Mouse (Mus musculus) NIH3T3 (cell line): ENCODE results near the gene Tas2r135.
A peak's percentile ranks its signal among the peaks of the same experiment; 100 is the strongest.

ENCODE experiments used
- DNase-seq: peaks from one replicate; pipeline ENCODE4 v3.0.0-alpha.2; 2012; ENCODE audit warnings: low read depth

The Tas2r135 gene

DNA sequence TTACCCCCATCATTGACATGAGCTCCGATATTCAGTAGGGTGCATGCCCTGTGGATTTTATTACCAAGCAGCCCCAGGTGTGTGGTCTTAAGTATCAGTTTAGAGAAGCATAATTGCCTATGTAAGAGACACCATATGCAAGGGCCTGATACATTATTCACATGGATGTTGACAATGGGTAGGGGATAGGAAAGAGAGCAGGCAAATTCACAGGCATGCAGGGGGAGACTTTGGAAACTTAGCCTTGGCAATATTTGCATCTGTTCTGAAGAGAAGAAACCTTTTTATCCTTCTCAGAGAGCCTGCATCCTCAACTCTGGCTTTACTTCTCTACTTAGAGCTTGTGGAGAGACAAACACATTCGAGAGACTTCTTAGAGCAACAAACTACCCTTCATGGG is at the start of gene Tas2r135:
TSS of gene Tas2r135 (plus strand) at position 301 of the 400 bp plus-strand sequence.
- DNase-seq, result no peak

DNA sequence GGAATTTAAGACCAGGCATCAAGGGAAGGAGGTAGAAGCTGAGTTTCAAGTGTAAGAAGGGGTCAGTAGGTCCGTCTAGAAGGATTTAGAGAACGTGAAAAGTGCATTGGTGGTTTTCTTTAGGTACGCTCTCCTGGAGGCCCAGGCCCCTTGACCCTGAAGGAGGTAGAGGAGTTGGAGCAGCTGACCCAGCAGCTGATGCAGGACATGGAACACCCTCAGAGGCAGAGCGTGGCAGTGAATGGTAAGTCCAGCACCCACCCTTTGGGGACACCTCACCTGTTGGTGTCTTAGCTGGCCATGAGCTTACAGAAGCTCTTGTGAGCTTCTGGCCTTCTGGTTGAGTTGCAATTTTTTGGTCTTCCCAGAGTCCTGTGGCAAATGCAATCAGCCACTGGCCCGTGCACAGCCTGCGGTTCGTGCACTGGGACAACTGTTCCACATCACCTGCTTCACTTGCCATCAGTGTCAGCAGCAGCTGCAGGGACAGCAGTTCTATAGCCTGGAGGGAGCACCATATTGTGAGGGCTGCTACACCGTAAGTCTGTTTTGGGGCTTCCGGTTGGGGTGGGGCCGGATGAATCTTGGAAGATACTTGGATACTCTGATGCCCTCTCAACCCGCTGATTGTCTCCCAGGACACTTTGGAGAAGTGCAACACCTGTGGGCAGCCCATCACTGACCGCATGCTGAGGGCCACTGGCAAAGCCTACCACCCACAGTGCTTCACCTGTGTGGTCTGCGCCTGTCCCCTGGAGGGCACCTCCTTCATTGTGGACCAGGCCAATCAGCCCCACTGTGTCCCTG is 49.2 kb upstream of the Tas2r135 start:
- no peak for DNase-seq

DNA sequence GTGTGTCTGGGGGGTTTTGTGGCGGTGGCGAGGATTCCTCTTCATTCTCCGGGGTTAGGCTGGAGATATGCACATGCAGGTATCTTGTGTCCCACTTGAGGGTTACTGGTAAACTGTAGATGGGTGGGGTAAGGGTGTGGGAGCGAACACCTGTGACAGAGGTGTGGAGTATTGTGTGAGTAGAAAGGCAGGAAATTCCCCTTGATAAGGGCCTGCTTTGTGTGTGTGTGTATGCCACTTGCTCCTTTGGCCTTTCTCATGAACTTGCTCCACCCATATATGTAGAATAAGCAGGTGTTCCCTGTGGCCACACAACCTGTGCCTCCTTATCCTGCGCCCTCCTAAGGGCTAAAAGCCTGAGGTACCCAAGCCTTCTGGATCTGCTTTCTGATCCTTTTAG is 48.3 kb upstream of the Tas2r135 start:
- DNase-seq, result no peak

DNA sequence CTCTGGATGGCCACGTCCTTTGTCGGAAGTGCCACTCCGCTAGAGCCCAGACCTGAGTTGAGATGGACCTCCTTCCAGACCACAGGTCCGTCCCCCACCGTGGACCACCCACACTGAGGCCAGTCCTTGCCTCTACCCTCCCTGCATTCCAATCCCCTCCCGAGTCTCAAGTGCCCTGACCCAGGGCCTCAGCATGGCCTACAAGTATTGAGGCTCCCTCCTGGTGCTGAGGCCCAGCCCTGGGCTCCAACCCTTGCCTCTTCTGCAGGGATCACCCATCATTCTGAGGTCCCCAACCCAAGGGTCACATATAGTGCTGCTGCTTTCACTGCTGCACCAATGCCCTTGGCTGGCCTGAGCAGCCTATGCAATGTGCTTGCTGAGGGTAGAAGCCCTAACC is 47.3 kb upstream of the Tas2r135 start:
- DNase-seq, result no peak

DNA sequence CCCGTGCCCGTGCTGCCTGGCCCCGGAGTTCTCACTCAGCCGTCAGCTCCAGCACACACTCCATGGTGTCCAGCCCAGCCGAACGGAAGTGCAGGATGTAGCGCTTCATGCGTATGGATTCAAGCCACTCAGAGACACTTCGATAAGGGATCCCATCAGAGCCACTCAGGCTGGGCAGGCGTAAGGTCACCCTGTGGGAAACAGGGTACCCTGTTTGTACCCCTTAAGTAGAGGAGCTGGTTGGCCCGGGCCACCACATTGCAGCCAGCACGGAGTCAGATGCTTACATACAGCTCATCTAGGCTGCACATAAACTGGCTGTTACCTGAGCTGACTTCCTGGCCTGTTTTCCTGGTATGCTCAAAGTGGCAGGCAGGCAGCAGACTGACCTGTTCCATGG is 46.3 kb upstream of the Tas2r135 start:
- DNase-seq, result no peak

DNA sequence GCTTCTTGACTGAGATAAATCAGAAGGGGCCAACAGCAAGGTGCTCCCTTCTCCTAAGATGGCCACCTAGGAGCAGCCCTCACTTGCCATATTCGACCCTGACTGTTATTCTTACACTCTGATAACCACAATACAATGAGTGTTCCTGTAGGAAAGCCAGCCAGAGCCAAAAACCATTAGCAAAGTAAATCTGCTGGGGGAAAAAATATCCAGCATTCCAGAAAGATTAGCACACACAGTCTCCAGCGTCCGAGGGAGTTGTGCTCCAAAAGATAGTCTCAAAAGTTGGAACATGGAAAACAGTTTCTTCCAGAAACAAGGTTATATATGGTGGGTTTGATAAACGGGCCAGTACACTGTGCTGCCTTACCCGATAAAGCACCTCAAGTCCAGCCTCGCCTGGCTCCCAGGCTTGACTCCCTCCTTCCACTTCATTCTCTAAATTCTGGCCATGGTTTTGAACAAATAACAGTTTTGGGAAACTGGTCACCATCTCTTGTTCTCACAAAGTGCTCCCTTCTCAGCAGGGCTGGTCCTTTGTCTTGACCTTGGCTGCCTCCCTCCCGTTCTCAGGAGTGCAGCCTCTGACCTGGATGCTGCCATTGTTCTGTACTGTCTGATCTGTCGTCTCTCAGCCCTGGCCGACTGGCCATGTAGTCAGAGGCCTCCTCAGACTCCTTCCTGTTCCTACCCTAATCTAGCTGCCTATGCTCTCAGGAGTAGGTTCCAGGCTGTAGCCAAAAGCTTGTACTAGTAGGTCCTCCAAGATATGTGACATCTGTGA is 45.7 kb upstream of the Tas2r135 start:
- DNase-seq, result peak; percentile 80

DNA sequence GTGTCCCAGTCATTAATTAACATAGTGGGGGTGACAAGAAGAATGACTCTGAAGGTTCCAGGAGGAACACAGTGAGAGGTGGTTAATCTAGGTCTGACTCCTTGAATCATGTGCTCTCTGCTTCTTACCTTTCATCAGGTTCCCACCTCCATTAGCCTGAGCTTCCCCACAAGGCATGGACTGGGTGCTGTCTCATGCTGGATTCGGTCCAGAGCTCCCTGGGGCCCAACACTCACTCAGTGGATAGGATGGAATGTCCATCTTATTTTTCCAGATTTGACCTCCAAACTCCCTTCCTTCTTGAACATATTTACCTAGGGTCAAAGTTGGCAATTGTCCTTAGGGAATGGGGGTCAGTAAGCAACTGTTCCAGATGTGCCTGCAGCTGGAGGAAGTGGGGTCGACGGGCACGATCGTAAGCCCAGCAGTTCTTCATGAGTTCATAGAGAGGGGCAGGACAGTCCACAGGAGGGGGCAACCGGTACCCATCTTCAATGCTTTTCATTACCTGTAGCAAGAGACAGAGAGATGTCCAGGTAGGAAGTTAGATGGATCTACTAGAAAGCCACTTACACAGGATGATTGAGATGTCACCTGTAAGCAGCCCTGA is 44.9 kb upstream of the Tas2r135 start:
- DNase-seq, result peak; percentile 46

DNA sequence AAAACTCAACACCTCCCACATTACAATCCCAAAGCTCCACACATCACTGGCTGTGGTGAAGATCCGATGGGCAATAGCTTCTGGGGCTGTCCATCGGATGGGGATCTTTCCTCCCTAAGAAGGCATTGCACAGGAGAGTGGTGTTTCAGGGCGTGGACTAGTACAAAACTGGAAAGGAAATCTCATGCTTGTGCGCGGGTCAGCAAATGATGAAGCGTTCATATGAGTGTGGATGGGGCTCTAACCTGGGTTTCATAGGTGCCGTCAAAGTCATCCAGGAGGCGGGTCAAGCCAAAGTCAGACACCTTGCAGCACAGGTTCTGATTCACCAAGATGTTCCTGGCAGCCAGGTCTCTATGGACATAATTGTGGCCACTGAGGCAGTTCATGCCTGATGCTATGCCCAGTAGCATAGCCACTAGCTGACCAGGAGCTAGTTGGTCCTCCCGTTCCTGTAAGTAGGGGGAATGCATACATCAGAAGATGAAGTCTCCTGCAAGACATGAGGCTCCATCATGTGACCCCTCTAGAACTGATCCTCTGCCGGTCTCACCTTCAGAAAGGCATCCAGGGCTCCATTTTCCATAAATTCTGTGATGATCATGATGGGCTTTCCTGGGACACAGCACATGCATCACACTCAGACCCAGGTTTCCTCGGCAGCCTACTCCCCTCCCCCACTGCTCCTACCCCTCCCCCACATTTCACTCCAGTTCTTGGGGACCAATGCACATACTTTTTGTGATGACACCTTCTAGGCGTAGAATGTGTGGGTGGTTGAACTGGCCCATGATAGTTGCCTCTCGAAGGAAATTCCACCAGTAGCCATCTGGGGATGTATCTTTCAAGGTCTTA is 44.0 kb upstream of the Tas2r135 start:
- DNase-seq, result peak; percentile 36

DNA sequence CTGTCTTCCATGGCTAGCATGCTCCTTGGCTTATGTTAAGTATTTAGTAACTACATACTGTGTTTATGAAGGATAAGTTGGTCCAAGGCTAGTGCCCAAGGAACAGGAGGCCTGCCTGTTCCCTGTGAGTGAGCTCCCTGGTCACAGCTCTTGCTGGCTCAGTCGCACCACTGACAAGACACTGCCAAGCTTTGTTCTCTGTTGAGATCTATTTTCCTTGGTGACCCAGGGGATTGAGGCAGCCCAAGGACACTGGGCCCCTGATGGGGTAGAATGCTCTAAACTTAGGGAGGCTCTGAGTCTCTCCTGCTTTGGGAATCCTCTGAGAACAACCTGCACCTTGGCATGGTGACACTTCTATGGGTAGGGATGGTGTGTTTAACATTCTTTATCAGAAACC is 43.2 kb upstream of the Tas2r135 start:
- peak; percentile 40 for DNase-seq

DNA sequence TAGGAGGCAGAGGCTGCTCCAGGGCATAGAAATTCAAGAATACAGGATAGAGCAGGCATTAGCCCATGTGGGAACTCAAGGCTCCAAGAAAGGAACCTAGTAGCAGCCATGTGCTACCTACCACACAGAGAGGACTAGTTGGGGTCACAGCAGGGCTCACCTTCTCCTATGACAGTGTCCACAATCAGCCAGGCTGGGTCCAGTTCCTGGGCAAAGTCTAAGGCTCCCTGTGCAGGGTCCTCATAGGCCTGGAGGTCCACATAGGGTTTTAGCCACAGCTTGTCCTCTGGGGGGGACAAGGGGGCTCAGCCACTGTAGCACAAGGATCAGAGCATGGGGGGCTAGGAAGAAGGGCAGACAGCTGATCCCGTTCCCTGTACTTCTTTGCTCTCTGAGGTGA is 42.7 kb upstream of the Tas2r135 start:
- no peak for DNase-seq

DNA sequence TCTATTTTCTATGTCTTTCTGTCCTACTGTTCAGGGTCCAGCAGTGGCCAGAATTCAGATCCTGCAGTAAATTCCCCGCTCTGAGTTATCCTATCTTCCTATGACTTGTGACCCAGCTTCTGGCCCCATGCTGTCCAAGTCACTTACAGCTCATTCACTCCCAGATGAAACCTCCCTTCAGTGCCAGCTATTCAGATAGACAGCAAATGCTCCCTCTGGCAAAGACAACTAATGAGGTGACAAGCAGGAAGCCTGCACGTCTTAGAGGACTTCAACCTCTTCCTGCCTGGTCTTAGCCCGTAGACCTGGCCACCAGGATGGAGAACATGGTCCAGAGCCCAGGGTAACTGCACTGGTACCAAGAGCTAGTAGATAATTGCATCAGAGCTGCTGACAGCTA is 42.3 kb upstream of the Tas2r135 start:
- DNase-seq, result no peak

DNA sequence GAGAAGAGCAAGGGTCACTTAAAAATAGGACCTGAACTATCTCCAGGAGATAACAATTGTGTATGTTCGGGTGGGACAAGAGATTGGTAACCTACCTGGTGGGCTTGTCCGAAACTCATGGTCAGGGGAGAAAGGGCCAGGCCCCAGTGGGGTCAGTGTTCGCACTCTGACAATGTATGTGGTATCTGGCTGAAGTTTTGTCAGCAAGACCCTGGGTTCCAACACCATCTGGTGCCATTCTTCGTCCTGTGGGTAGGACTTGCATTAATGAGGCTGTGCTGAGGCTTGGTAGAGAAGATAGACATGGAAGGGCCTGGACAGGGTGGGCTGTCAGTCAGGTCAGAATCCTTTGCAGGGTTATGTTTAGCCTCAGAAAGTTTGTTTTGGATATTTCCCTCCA is 41.2 kb upstream of the Tas2r135 start:
- no peak for DNase-seq

DNA sequence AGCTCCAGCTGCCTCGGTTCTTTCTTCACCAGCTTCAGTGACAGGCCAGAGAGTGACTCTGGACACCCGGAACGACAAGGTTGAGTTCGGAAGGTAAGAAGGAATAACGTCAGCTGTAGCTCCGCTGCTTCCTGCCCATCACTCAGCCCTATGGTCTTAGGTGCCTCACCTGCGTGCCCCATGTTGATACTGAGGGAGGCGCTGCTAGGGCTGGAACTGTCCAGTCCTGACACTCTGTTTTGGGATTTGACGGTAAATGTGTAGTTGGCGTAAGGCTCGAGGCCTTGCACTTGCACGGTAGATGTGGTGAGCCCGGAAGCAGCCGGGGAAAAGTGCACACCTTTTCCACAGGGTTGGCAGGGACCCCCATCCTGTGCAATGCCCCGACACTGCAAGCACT is 40.6 kb upstream of the Tas2r135 start:
- no peak for DNase-seq

DNA sequence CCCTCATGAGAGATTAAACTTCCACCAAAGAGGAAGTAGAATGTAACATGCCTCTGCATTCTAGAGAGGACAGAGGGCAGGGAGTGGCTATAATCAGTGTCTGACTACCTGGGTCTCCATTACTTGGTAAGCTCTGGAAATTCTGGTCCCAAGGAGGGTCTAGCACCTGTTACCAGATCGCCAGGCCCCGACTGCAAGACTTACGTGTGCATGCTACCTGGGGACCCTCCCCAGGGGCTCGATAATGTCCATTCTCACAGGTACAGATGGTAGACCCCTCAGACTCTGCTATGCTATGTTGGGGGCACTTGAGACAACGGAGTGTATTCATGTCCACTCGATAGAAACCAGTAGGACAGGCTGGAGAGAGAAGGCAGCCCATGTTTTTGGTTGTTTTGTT is 40.0 kb upstream of the Tas2r135 start:
- DNase-seq, result no peak

DNA sequence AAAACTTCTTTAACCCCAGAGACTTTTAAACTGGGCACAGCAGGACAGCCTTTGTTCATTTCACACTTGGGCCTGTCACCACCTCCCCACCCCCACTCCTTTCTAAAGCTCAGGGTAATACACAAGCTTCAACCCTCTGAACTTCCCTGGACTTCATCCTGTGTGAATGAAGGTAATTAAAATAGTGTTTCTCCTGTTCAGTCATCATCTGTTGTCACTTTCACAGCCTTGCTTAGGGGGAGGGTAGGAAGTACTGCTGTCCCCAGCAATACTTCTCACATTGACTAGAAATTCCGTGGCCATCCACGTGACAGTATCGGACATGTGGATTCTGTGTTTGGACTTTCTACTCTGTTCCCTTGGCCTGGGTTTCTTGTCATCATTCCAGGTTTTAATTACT is 35.4 kb upstream of the Tas2r135 start:
- no peak for DNase-seq

DNA sequence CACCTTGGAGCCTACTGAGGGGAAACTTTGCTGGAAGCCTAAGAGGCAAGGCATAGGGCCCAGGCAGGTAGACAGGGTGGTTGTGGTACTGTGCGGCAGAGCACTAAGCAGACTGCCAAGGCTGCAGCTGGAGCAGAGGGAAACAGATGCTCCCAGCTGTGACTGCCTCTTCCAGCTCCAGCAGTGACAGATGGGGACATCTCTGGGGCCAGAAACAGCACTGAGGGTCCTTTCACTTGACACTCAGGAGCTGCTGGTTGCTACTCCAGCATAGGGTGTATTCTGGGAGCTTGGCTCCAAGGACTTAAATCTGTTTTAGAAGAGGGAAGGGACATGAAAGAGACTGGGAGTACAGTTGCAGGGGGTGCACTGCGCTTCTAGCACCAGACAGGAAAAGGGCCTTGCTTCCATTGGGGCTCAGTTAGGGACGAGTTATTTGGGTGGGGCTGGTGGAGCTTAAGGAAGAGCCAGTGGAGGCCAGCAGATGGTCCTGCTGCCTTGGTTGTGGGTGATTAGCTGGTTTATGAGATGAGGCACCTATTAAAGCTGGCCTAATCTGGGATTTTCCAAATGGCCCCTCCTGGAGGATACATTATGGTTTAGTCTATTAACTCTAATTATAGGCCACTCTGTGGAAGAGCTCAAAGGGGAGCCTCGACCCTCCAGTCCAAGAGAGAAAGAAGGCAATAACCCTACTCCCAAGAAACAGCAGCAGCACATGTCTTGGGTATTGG is 34.4 kb upstream of the Tas2r135 start:
- DNase-seq, result no peak

DNA sequence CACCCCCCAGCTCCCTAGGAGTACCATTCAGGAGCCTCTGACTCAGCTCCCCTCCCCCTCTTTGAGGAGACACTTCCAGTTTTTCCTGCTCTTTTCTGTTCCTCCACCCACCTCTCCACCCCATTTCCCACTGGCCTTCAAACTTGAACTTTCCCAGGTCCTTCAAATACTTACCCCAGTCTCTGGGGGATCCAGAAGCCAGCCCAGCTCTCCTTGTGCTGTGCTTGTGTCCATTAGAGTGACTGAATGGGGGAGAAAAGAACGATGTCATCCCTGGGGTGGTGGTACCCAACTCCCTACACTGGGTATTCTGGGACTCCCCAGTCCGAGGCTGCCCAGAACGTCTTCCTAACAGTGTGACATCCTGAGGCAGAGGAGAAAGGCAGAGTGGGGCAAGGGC is 33.2 kb upstream of the Tas2r135 start:
- DNase-seq, result no peak

DNA sequence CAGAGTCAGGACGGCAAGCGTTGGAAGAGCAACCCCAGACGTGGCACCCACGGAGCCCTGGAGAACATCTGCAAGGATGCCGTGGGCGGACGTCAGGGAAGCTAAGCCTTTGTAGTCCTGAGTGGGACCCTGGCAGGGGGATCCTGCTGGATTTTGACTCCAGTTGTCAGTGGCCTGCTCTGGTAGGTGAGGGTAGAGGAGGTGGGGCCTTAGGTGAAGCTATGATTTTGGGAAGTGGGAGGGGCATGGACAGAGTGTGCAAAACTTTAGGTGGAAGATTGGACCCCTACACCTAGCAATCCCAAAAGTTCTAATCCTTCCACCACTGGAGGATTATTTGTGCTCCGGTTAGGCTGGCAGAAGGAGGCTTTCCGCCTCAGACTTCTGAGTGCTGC is 32.8 kb upstream of the Tas2r135 start:
- DNase-seq, result no peak

DNA sequence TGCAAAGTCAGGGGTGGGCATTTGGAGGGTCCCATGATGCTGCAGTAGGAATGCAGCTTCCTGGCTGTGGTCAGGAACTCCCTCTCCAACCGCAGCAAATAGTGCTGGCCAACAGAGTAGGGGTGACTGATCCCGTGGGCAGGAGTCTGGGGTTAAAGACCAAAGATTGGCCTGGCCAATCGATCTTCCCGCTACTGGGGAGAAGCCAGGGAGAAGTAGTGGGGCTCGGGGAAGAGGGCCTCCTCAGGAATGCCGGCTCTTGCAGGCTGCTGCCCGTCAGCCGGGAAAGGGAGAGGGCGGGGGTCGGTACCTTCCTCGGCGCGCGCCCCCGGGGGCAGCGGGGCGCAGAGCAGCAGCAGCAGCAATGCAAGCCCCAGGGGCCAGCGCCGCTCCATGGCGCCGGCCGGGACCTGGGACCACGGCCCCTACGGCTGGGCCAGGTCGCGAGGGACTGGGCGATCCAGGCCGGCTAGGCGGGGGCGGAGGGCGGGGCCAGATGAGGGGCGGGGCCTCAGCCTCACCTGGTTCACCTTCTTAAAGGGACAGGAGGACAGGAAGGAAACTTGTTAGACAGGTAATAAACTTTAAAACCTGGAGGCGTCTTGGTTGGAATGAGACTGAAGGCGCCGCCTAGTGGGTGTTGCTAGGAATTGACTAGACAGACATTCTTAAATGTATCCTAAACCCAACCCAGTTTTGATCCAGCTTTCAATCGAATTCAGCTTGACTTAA is 32.3 kb upstream of the Tas2r135 start, which contains the start of gene Epha1:
TSS of gene Epha1 (minus strand) at position 453 of the 732 bp plus-strand sequence.
- DNase-seq, result peak; percentile 87

DNA sequence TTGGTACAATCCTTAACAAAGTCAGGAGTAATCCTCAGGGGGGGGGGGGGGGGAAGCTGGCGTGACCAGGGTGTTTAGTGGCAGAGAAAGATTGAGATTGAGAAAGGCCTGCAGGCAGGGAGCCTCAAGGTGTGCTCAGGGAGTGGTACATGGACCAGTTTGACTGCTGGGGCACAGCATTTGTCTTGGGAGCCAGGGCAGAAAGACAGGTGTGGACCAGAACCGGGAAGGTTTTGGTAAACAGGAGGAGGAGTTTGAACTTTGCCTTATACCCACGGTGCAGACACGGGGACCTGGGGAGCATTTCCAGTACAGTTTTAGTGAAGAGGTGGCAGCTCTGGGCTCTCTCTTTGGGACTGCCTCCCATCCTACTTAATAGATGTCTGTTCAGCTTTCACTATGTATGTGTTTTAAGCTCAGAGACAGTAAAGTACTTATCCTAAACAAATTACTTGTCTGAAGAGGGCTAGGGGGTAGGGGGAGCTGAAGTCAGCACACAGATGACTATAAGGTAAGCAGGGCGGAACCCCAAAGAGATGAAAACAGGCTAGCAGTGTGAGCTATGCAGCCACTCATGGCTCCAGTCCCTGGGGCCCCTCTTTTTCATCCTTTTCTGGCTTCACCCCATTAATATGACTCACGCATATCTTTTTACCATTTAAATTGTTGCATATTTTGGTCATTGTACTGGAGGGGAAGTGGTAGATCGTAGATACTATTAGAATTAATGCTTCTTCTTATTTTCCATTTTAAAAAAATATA is 31.4 kb upstream of the Tas2r135 start:
- DNase-seq, result peak; percentile 77
